8 mouse cellular contexts compared by ENCODE assay signal in the genomic region with DNA sequence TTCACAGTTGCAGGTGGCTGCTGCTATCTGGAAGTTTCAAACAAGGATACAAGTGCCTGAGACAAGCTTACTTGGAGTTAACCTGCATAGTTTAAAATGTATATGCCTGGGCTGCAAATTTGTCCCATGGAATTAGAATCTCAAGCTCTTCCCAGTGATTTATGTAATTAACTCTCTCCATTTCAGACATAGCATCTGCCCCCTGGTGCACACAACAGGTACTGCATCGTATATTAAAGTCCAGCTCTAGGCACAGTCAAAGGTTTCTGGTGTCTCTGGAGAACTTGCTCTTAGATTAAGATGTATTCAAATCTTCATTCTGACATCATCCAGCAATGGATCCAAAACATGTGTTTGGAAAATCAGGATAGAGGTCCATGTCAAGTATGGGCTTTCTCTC.
A peak's percentile ranks its signal among the peaks of the same experiment; 100 is the strongest.
DNase-seq lines count a peak whose midpoint lies in the region; ATAC-seq and TF ChIP-seq lines count a peak whose summit lies in the region.

No protein-coding gene starts in this region.

- no peak for ATAC-seq in lung, postnatal 0 days
- ATAC-seq in hindbrain, postnatal 0 days = no peak

- no peak overlapping the region for H3K27ac ChIP-seq in gastrocnemius, adult 2 months
- no peak overlapping the region for H3K27ac ChIP-seq in lung, postnatal 0 days (ENCODE audit: low read length)
- no peak overlapping the region for H3K27ac ChIP-seq in hindbrain, postnatal 0 days

- intact Hi-C loops in gastrocnemius, adult 2 months (cut with DNase I) = loop anchor here (10.0 kb wide), 1 partner anchor 1524 kb away; no protein-coding TSS in a partner anchor

- 3% methylated on average over 1 of the region's 1 CpGs for WGBS in lung, postnatal 0 days
- WGBS in lung, adult 2 months = 2% methylated on average over 1 of the region's 1 CpGs
- 4% methylated on average over 1 of the region's 1 CpGs for WGBS in hindbrain, postnatal 0 days

- H3K9me3 ChIP-seq in lung, postnatal 0 days (ENCODE audit: low read length) = no peaks in the 10 kb centered on the region
- H3K9me3 ChIP-seq in hindbrain, postnatal 0 days (ENCODE audit: low read length) = no peaks in the 10 kb centered on the region

- H3K27me3 ChIP-seq in lung, postnatal 0 days (replicated peaks; ENCODE audit: insufficient read depth, low read length) = no peaks in the 10 kb centered on the region
- no peaks in the 10 kb centered on the region for H3K27me3 ChIP-seq in hindbrain, postnatal 0 days (ENCODE audit: insufficient read depth, low read length)

- H3K4me1 ChIP-seq in lung, postnatal 0 days (ENCODE audit: insufficient read depth, low read depth, low read length) = no peaks in the 10 kb centered on the region
- no peaks in the 10 kb centered on the region for H3K4me1 ChIP-seq in lung, adult 2 months (ENCODE audit: control insufficient read depth, insufficient read depth, low read length)
- no peaks in the 10 kb centered on the region for H3K4me1 ChIP-seq in hindbrain, postnatal 0 days (ENCODE audit: insufficient read depth, low read length)

- no peak overlapping the region for H3K4me3 ChIP-seq in gastrocnemius, adult 2 months
- no peak overlapping the region for H3K4me3 ChIP-seq in lung, postnatal 0 days (ENCODE audit: low read depth, low read length)
- no peak overlapping the region for H3K4me3 ChIP-seq in lung, adult 2 months (replicated peaks; ENCODE audit: extremely low read depth, low read depth, low read length)
- H3K4me3 ChIP-seq in hindbrain, postnatal 0 days (ENCODE audit: low read length) = no peak overlapping the region

- no peaks in the 10 kb centered on the region for H3K36me3 ChIP-seq in lung, postnatal 0 days (ENCODE audit: insufficient read depth, low read length)
- no peaks in the 10 kb centered on the region for H3K36me3 ChIP-seq in hindbrain, postnatal 0 days (ENCODE audit: insufficient read depth, low read length)

- peak; percentile 59 for TF ChIP-seq CTCF in gastrocnemius, adult 2 months (IDR thresholded peaks at IDR 0.05)
- peak; percentile 79 for TF ChIP-seq CTCF in lung, postnatal 0 days (IDR thresholded peaks at IDR 0.05)
- no peak for TF ChIP-seq CTCF in lung, adult 2 months (IDR thresholded peaks at IDR 0.05; ENCODE audit: insufficient read depth, low read length)
- peak; percentile 78 for TF ChIP-seq CTCF in hindbrain, postnatal 0 days (IDR thresholded peaks at IDR 0.05; ENCODE audit: low read depth)

- no peak for TF ChIP-seq EP300 in lung, postnatal 0 days (IDR thresholded peaks at IDR 0.05)

- peak; percentile 16 for DNase-seq in gastrocnemius, adult 2 months
- DNase-seq in gastrocnemius, adult 18-20 months (ENCODE audit: low spot score) = no peak
- DNase-seq in lung, postnatal 0 days (ENCODE audit: low spot score) = peak; percentile 38
- DNase-seq in lung, adult 2 months = no peak
- peak; percentile 13 to 34 for DNase-seq in adrenal gland, adult 18-20 months (ENCODE audit: low spot score in 2 of 2)
- DNase-seq in hindbrain, postnatal 0 days (ENCODE audit: low spot score) = peak; percentile 42
- DNase-seq in retina, embryonic 14.5 days (ENCODE audit: low spot score) = peak; percentile 74
- DNase-seq in ovary, adult 18-20 months (ENCODE audit: low spot score) = no peak

- no peak overlapping the region for H3K4me2 ChIP-seq in lung, postnatal 0 days (replicated peaks; ENCODE audit: low read depth, low read length)
- H3K4me2 ChIP-seq in hindbrain, postnatal 0 days (ENCODE audit: low read depth, low read length) = no peak overlapping the region

- no peak overlapping the region for H3K9ac ChIP-seq in lung, postnatal 0 days (replicated peaks; ENCODE audit: low read depth)
- no peak overlapping the region for H3K9ac ChIP-seq in hindbrain, postnatal 0 days (replicated peaks; ENCODE audit: low read length)

- no peak for TF ChIP-seq POLR2A in lung, adult 2 months (IDR thresholded peaks at IDR 0.05; ENCODE audit: borderline replicate concordance, extremely low read depth, low read depth, low read length)

Comparison
In these comparisons a context has a peak if more than half of its experiments do, and no peak if none do; other contexts are left out.
1. DNase-seq: peak in gastrocnemius, adult 2 months (single experiment), lung, postnatal 0 days (single experiment), adrenal gland, adult 18-20 months (2 of 2), hindbrain, postnatal 0 days (single experiment) and retina, embryonic 14.5 days (single experiment); none in gastrocnemius, adult 18-20 months (single experiment), lung, adult 2 months (single experiment) and ovary, adult 18-20 months (single experiment).